Mouse (Mus musculus) c-Kit-negative CD71-positive TER-119-positive erythroid progenitor cells, embryonic 14.5 days (primary cell): Measurements from ENCODE around the gene Hsf3.
"Not testable (repeated sequence)": the region's sequence is repeated elsewhere in the genome, so short reads cannot be mapped to it uniquely, and the experiment has no call there.

Source experiments
- DNase-seq: peaks from one replicate; pipeline ENCODE4 v3.0.0-alpha.2; 2013; ENCODE audit warnings: low read depth, low spot score

Hsf3 gene

GRCm38 (mm10) chrX:96456201-96456963 is at the start of gene Hsf3:
TSS of gene Hsf3 (minus strand) at chrX:96456294.
- DNase-seq = no peak

- DNase-seq = no peak
These were observed 45.5 kb upstream of the Hsf3 start for GRCm38 (mm10) chrX:96501580-96501979.

DNA sequence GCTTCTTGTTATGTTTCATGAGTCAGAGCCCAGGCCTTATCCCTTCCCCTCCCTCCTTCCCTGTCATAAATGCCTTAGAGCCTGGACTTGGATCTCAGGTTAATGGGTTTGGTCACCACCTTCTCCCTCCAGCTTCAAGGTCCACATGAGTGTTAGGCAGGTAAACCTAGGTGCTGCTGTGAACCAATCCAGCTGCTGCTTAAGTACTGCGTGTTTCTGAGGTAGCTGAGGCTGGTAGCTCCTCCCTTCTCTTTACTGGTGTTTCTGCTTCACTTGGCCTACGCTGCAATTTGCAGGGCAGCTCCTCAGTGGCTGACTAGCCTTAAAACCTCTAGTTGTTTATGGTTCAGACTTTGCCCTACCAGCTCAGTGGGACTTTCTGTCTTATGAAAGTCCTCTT is 945 bp downstream of the Hsf3 start, which contains the start of gene Heph:
Gene Heph (plus strand): TSS at position 211 of the 400 bp plus-strand sequence.
- no peak for DNase-seq

- DNase-seq = no peak
These were observed 36.7 kb downstream of the Hsf3 start for GRCm38 (mm10) chrX:96419383-96419782.

DNA sequence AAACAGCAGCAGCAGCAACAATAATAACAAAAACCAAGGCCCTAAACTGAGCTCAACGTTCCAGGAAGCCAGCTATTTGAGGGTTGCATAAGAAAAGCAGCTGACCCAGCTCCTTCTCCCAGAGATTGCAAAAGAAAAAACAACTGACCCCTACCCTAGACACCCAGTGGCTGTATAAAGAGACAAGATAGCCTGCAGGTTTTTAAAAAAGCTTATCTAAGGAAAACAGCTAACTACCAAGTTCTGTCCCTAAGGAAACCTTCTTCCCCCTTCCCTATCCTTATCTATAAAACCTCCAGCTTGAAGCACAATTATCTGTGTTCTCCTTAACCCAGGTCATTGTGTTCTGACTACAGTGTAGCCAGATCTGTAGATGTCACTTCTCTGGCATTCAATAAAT is 38.4 kb downstream of the Hsf3 start:
- DNase-seq = no peak

- DNase-seq = no peak
These were observed 39.1 kb downstream of the Hsf3 start for GRCm38 (mm10) chrX:96416970-96417369.

GRCm38 (mm10) chrX:96415351-96415750 is 40.7 kb downstream of the Hsf3 start:
- not testable (repeated sequence) for DNase-seq

- no peak for DNase-seq
These were observed 117.0 kb downstream of the Hsf3 start for GRCm38 (mm10) chrX:96339108-96339507.

DNA sequence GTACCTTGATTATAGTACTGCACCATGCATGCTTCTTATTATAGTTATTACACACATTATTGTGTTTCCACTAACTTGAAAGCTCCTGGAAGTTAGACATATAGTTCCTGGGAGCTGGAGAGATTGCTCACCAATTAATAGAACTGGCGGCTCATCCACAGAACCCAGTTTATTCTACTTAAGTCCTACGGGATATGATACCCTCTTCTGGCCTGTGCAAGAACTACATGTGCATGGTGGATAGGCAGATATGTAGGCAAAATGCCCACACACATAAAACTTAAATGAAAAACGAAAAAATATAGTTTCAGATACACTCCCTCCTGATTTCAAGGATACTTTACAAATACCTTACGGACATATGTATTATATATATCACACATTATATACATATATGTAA is 126.3 kb downstream of the Hsf3 start:
- no peak for DNase-seq

DNA sequence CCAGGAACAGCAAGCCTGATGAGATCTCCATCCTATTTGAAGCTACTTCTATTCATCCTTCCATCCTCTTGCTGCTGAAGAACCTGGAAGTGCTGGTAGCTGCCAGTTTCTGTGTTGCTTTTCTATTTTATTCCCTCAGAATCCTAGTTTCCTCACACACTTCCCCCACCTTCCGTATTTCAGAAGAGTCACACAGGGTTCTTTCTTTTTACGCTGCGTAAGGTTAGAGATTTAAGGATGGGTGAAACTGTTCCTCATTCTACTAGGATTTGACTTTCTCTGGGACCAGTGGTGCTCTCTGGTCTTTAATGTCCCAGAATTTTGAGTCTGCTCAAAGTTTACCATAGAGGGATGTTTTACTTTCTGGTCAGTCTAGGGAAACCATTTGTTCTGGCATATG is 162.8 kb downstream of the Hsf3 start, which contains the start of gene Vsig4:
Gene Vsig4 (minus strand): TSS at position 101 of the 400 bp plus-strand sequence.
- no peak for DNase-seq

GRCm38 (mm10) chrX:96256509-96256908 is 199.6 kb downstream of the Hsf3 start:
- DNase-seq = no peak
